Mouse (Mus musculus): Measurements from ENCODE around the gene Zbtb16. TPM values are rescaled to one million over a fixed set of nuclear protein-coding genes. Genes with fewer than 3 reads are reported as not detected.

Gene Zbtb16
- polyA plus RNA-seq, 1 experiment, result 4.1 TPM

GRCm38 (mm10) chr9:48646251-48646650 lies 189.8 kb downstream of the Zbtb16 start:
- WGBS, result 25% methylated on average over 4 of the region's 4 CpGs

DNA sequence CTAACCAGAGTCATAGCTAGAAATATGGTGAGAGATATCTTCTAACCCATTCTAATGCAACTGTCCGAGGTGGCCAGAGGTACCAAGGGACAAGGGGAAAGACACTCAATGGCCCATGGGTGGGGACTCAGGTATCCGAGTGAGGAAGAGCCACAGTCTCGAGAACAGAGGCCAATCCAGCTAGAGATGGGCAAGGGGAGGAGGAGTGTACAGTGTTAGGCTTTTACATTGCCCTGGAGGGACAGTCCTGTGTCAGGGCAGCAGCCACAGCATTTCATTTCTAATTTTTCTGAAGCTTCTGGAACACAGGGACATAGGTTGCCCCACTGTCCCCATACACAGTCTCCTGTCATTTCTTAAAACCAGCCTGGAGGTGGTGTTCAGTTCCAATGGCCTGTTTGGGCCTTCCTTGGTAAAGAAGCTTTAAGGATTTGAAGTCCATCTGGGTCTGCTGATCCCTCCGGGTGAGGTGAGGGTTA lies 190.3 kb downstream of the Zbtb16 start:
- 71% methylated on average over 4 of the region's 4 CpGs for WGBS
- Histone ChIP-seq H3K4me1 (replicated peaks; ENCODE audit: control insufficient read depth, insufficient read depth, low read length) (peaks cover 16% of the 10 kb centered on the region), H3K4me3 (ENCODE audit: control insufficient read depth, insufficient read depth, low read length) (no peak overlapping the region), H3K36me3 (ENCODE audit: control insufficient read depth, insufficient read depth, low read length) (no peaks in the 10 kb centered on the region), H3K27me3 (ENCODE audit: control insufficient read depth, insufficient read depth, low read length) (no peaks in the 10 kb centered on the region), H3K27ac (ENCODE audit: control insufficient read depth, insufficient read depth, low read length) (no peak overlapping the region)
- TF ChIP-seq CTCF (IDR thresholded peaks at IDR 0.05; ENCODE audit: borderline replicate concordance, control insufficient read depth, extremely low read depth, insufficient read depth, low read length, poor library complexity) (no peak), POLR2A (IDR thresholded peaks at IDR 0.05; ENCODE audit: control insufficient read depth, extremely low read depth, insufficient read depth, low read length, poor library complexity) (no peak)
- no peak for DNase-seq

More at GRCm38 (mm10) chr9:48646251-48646650, 189.8 kb downstream of the Zbtb16 start:
- peak; percentile 62 for DNase-seq
- no peak for TF ChIP-seq POLR2A (IDR thresholded peaks at IDR 0.05; ENCODE audit: control insufficient read depth, extremely low read depth, insufficient read depth, low read length, poor library complexity)
- TF ChIP-seq CTCF (IDR thresholded peaks at IDR 0.05; ENCODE audit: borderline replicate concordance, control insufficient read depth, extremely low read depth, insufficient read depth, low read length, poor library complexity), result no peak
- no peaks in the 10 kb centered on the region for H3K27me3 ChIP-seq (ENCODE audit: control insufficient read depth, insufficient read depth, low read length)
- H3K36me3 ChIP-seq (ENCODE audit: control insufficient read depth, insufficient read depth, low read length), result no peaks in the 10 kb centered on the region
- no peak overlapping the region for H3K4me3 ChIP-seq (ENCODE audit: control insufficient read depth, insufficient read depth, low read length)
- no peak overlapping the region for H3K27ac ChIP-seq (ENCODE audit: control insufficient read depth, insufficient read depth, low read length)
- H3K4me1 ChIP-seq (replicated peaks; ENCODE audit: control insufficient read depth, insufficient read depth, low read length), result peaks cover 19% of the 10 kb centered on the region

GRCm38 (mm10) chr9:48644926-48645647 lies 190.9 kb downstream of the Zbtb16 start:
- no peak for TF ChIP-seq POLR2A (IDR thresholded peaks at IDR 0.05; ENCODE audit: control insufficient read depth, extremely low read depth, insufficient read depth, low read length, poor library complexity)
- TF ChIP-seq CTCF (IDR thresholded peaks at IDR 0.05; ENCODE audit: borderline replicate concordance, control insufficient read depth, extremely low read depth, insufficient read depth, low read length, poor library complexity), result no peak
- Histone ChIP-seq H3K4me3 (ENCODE audit: control insufficient read depth, insufficient read depth, low read length) (no peak overlapping the region), H3K4me1 (replicated peaks; ENCODE audit: control insufficient read depth, insufficient read depth, low read length) (peaks cover 10% of the 10 kb centered on the region), H3K27me3 (ENCODE audit: control insufficient read depth, insufficient read depth, low read length) (no peaks in the 10 kb centered on the region), H3K27ac (ENCODE audit: control insufficient read depth, insufficient read depth, low read length) (no peak overlapping the region), H3K36me3 (ENCODE audit: control insufficient read depth, insufficient read depth, low read length) (no peaks in the 10 kb centered on the region)
- 56% methylated on average over 13 of the region's 13 CpGs for WGBS
- DNase-seq, result peak; percentile 25

DNA sequence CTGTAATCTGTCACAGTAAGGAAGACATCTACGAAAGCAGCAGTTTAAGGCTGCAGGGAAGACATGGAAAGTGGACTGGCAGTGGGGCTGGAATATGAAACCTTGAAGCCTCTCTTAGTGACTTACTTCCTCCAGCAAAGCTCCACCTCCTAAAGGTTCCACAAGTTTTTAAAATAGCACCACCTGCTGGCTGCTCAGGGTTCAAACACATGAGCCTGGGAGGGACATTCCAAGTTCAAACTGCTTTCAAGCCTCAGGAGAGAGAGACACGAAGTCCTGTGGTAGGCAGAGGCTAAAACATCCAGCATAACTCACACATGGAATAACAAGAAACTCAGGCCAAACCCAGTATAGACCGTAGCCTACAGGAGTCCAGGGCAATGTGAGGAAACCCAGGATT lies 191.6 kb downstream of the Zbtb16 start:
- TF ChIP-seq CTCF (IDR thresholded peaks at IDR 0.05; ENCODE audit: borderline replicate concordance, control insufficient read depth, extremely low read depth, insufficient read depth, low read length, poor library complexity) (no peak), POLR2A (IDR thresholded peaks at IDR 0.05; ENCODE audit: control insufficient read depth, extremely low read depth, insufficient read depth, low read length, poor library complexity) (no peak)
- Histone ChIP-seq H3K4me1 (replicated peaks; ENCODE audit: control insufficient read depth, insufficient read depth, low read length) (peaks cover 5% of the 10 kb centered on the region), H3K4me3 (ENCODE audit: control insufficient read depth, insufficient read depth, low read length) (no peak overlapping the region), H3K27me3 (ENCODE audit: control insufficient read depth, insufficient read depth, low read length) (no peaks in the 10 kb centered on the region), H3K27ac (ENCODE audit: control insufficient read depth, insufficient read depth, low read length) (no peak overlapping the region), H3K36me3 (ENCODE audit: control insufficient read depth, insufficient read depth, low read length) (no peaks in the 10 kb centered on the region)
- DNase-seq, result no peak
- 89% methylated on average over 3 of the region's 3 CpGs for WGBS

- no peak for TF ChIP-seq CTCF (IDR thresholded peaks at IDR 0.05; ENCODE audit: borderline replicate concordance, control insufficient read depth, extremely low read depth, insufficient read depth, low read length, poor library complexity)
- TF ChIP-seq POLR2A (IDR thresholded peaks at IDR 0.05; ENCODE audit: control insufficient read depth, extremely low read depth, insufficient read depth, low read length, poor library complexity), result no peak
- Histone ChIP-seq H3K27ac (ENCODE audit: control insufficient read depth, insufficient read depth, low read length) (no peak overlapping the region), H3K4me3 (ENCODE audit: control insufficient read depth, insufficient read depth, low read length) (no peak overlapping the region), H3K27me3 (ENCODE audit: control insufficient read depth, insufficient read depth, low read length) (no peaks in the 10 kb centered on the region), H3K36me3 (ENCODE audit: control insufficient read depth, insufficient read depth, low read length) (no peaks in the 10 kb centered on the region), H3K4me1 (replicated peaks; ENCODE audit: control insufficient read depth, insufficient read depth, low read length) (no peaks in the 10 kb centered on the region)
- DNase-seq, result no peak
- 95% methylated on average over 8 of the region's 8 CpGs for WGBS
Measured at GRCm38 (mm10) chr9:48641636-48642035, 194.4 kb downstream of the Zbtb16 start.

- TF ChIP-seq CTCF (IDR thresholded peaks at IDR 0.05; ENCODE audit: borderline replicate concordance, control insufficient read depth, extremely low read depth, insufficient read depth, low read length, poor library complexity), result no peak
- TF ChIP-seq POLR2A (IDR thresholded peaks at IDR 0.05; ENCODE audit: control insufficient read depth, extremely low read depth, insufficient read depth, low read length, poor library complexity), result no peak
- WGBS, result 91% methylated on average over 8 of the region's 8 CpGs
- H3K27me3 ChIP-seq (ENCODE audit: control insufficient read depth, insufficient read depth, low read length), result no peaks in the 10 kb centered on the region; the same call in 1 of the 2 replicates
- no peaks in the 10 kb centered on the region for H3K4me1 ChIP-seq (replicated peaks; ENCODE audit: control insufficient read depth, insufficient read depth, low read length)
- no peak overlapping the region for H3K4me3 ChIP-seq (ENCODE audit: control insufficient read depth, insufficient read depth, low read length)
- H3K27ac ChIP-seq (ENCODE audit: control insufficient read depth, insufficient read depth, low read length), result no peak overlapping the region
- H3K36me3 ChIP-seq (ENCODE audit: control insufficient read depth, insufficient read depth, low read length), result no peaks in the 10 kb centered on the region
- DNase-seq, result no peak
Measured at GRCm38 (mm10) chr9:48640881-48641280, 195.1 kb downstream of the Zbtb16 start.

All from thymus, adult 2 months (tissue).